Mouse (Mus musculus): ENCODE measurements around the gene Slc25a16. TPM values are rescaled to one million over a fixed set of nuclear protein-coding genes. Genes with fewer than 3 reads are reported as not detected.

Gene Slc25a16
- polyA plus RNA-seq, 1 experiment from 2014 or later = 17.9 TPM

- no peak overlapping the region for H3K27ac ChIP-seq (replicated peaks; ENCODE audit: low read depth, low read length)
- 93% methylated on average over 3 of the region's 3 CpGs for WGBS
- ATAC-seq (ENCODE audit: low FRiP score, low TSS enrichment) = no peak
Observed at GRCm38 (mm10) chr10:62918985-62919384, 1.4 kb upstream of the Slc25a16 start.

DNA sequence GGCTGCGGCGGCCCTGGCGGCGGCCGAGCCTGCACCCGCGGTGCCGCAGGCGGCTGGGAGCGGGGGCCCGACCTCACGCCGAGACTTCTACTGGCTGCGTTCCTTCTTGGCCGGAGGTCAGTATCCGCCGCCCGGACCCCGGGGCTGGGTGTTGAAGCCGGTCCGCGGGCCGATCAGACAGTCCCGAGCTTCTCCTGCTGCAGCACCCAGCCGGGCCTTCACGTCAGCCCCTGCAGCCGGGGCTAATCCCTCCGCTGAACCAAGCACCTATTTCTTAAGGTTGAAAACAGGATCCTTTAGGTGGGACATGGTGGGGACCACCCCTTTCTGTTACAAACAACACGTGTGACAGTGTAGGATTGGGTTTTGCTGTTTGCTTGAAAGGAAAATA, 328 bp downstream of the Slc25a16 start:
- Histone ChIP-seq H3K9ac (replicated peaks; ENCODE audit: low read length) (peak overlapping the region; percentile 95), H3K4me1 (ENCODE audit: control insufficient read depth, insufficient read depth, low read length) (peaks cover 7% of the 10 kb centered on the region), H3K36me3 (ENCODE audit: control insufficient read depth, insufficient read depth, low read length) (no peaks in the 10 kb centered on the region), H3K4me3 (replicated peaks; ENCODE audit: low read depth, low read length) (peak overlapping the region; percentile 92), H3K27ac (replicated peaks; ENCODE audit: low read depth, low read length) (peak overlapping the region; percentile 90), H3K9me3 (ENCODE audit: control insufficient read depth, low read length) (no peaks in the 10 kb centered on the region), H3K4me2 (ENCODE audit: low read length) (peak overlapping the region; percentile 76), H3K27me3 (ENCODE audit: control insufficient read depth, insufficient read depth, low read length) (no peaks in the 10 kb centered on the region)
- ATAC-seq (ENCODE audit: low FRiP score, low TSS enrichment) (peak; percentile 70; the same call in 1 of the 2 replicates), DNase-seq (no peak)
- WGBS = under 1% methylated on average over 29 of the region's 29 CpGs

More at GRCm38 (mm10) chr10:62918985-62919384, 1.4 kb upstream of the Slc25a16 start:
- no peak overlapping the region for H3K4me3 ChIP-seq (replicated peaks; ENCODE audit: low read depth, low read length)
- no peaks in the 10 kb centered on the region for H3K9me3 ChIP-seq (ENCODE audit: control insufficient read depth, low read length)
- no peaks in the 10 kb centered on the region for H3K36me3 ChIP-seq (ENCODE audit: control insufficient read depth, insufficient read depth, low read length)
- H3K27me3 ChIP-seq (ENCODE audit: control insufficient read depth, insufficient read depth, low read length) = no peaks in the 10 kb centered on the region
- H3K4me2 ChIP-seq (ENCODE audit: low read length) = no peak overlapping the region; the same call in 1 of the 2 replicates
- H3K4me1 ChIP-seq (ENCODE audit: control insufficient read depth, insufficient read depth, low read length) = peaks cover 7% of the 10 kb centered on the region
- H3K9ac ChIP-seq (replicated peaks; ENCODE audit: low read length) = no peak overlapping the region
- DNase-seq = no peak

- Histone ChIP-seq H3K9ac (replicated peaks; ENCODE audit: low read length) (no peak overlapping the region), H3K9me3 (ENCODE audit: control insufficient read depth, low read length) (no peaks in the 10 kb centered on the region), H3K4me2 (ENCODE audit: low read length) (no peak overlapping the region), H3K27me3 (ENCODE audit: control insufficient read depth, insufficient read depth, low read length) (no peaks in the 10 kb centered on the region), H3K4me3 (replicated peaks; ENCODE audit: low read depth, low read length) (no peak overlapping the region), H3K4me1 (ENCODE audit: control insufficient read depth, insufficient read depth, low read length) (peaks cover 7% of the 10 kb centered on the region), H3K36me3 (ENCODE audit: control insufficient read depth, insufficient read depth, low read length) (peaks cover 12% of the 10 kb centered on the region), H3K27ac (replicated peaks; ENCODE audit: low read depth, low read length) (no peak overlapping the region)
- DNase-seq (no peak), ATAC-seq (ENCODE audit: low FRiP score, low TSS enrichment) (no peak)
- 88% methylated on average over 4 of the region's 4 CpGs for WGBS
Observed at GRCm38 (mm10) chr10:62924096-62924635, 3.7 kb downstream of the Slc25a16 start.

- no peak overlapping the region for H3K27ac ChIP-seq (replicated peaks; ENCODE audit: low read depth, low read length)
- 93% methylated on average over 1 of the region's 1 CpGs for WGBS
Observed at GRCm38 (mm10) chr10:62932381-62932780, 11.9 kb downstream of the Slc25a16 start.

DNA sequence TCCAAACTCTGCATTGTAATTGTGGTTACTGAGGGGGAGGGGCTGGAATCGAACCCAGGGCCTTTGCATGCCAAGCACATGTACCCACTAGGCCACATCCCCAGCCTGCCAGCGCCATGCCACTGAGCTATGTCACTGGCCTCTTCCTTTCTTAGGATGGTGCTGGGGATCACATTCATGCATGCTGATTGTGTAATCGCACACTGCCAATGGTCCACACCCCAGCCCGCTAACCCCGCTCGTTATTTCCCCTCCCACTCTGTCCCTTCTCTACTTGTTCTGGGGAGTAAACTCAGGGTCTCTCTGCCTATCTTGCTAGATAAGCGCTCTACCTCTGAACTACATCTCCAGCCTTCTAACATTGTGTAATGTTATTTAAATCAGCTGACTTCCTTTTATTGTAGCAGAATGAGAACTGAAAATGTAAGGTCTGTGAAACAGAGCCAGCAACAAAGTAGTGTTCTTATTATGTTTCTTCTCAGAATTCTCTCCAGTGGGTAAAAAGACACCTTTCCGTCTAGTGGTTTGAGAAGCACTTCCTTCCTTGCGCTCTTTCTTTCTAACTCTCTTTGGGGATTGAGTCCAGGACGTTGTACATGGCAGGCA, 24.6 kb downstream of the Slc25a16 start:
- DNase-seq = no peak
- H3K27ac ChIP-seq (replicated peaks; ENCODE audit: low read depth, low read length) = no peak overlapping the region

More at GRCm38 (mm10) chr10:62932381-62932780, 11.9 kb downstream of the Slc25a16 start:
- no peaks in the 10 kb centered on the region for H3K4me1 ChIP-seq (ENCODE audit: control insufficient read depth, insufficient read depth, low read length)
- H3K27me3 ChIP-seq (ENCODE audit: control insufficient read depth, insufficient read depth, low read length) = no peaks in the 10 kb centered on the region
- peaks cover 59% of the 10 kb centered on the region for H3K36me3 ChIP-seq (ENCODE audit: control insufficient read depth, insufficient read depth, low read length)
- H3K4me3 ChIP-seq (replicated peaks; ENCODE audit: low read depth, low read length) = no peak overlapping the region
- ATAC-seq (ENCODE audit: low FRiP score, low TSS enrichment) = no peak
- no peaks in the 10 kb centered on the region for H3K9me3 ChIP-seq (ENCODE audit: control insufficient read depth, low read length)
- no peak overlapping the region for H3K9ac ChIP-seq (replicated peaks; ENCODE audit: low read length)
- DNase-seq = no peak
- no peak overlapping the region for H3K4me2 ChIP-seq (ENCODE audit: low read length)

GRCm38 (mm10) chr10:62946738-62947471, 26.5 kb downstream of the Slc25a16 start, which contains the start of gene Dna2:
Gene Dna2, plus strand, starts transcription at chr10:62947026.
- peak within 1 kb of the TSS; percentile 79 for H3K4me2 ChIP-seq (ENCODE audit: low read length)
- no peaks in the 10 kb centered on the region for H3K27me3 ChIP-seq (ENCODE audit: control insufficient read depth, insufficient read depth, low read length)
- under 1% methylated on average over 68 of the region's 68 CpGs for WGBS
- H3K27ac ChIP-seq (replicated peaks; ENCODE audit: low read depth, low read length) = peak within 1 kb of the TSS; percentile 84
- H3K9me3 ChIP-seq (ENCODE audit: control insufficient read depth, low read length) = no peaks in the 10 kb centered on the region
- peaks cover 33% of the 10 kb centered on the region for H3K36me3 ChIP-seq (ENCODE audit: control insufficient read depth, insufficient read depth, low read length)
- H3K9ac ChIP-seq (replicated peaks; ENCODE audit: low read length) = peak within 1 kb of the TSS; percentile 72
- ATAC-seq (ENCODE audit: low FRiP score, low TSS enrichment) (peak; percentile 88), DNase-seq (peak; percentile 94)
- no peaks in the 10 kb centered on the region for H3K4me1 ChIP-seq (ENCODE audit: control insufficient read depth, insufficient read depth, low read length)
- peak within 1 kb of the TSS; percentile 65 for H3K4me3 ChIP-seq (replicated peaks; ENCODE audit: low read depth, low read length)

More for the DNA sequence above, 24.6 kb downstream of the Slc25a16 start:
- Histone ChIP-seq H3K4me2 (ENCODE audit: low read length) (no peak overlapping the region), H3K27me3 (ENCODE audit: control insufficient read depth, insufficient read depth, low read length) (no peaks in the 10 kb centered on the region), H3K36me3 (ENCODE audit: control insufficient read depth, insufficient read depth, low read length) (peaks cover 41% of the 10 kb centered on the region), H3K4me1 (ENCODE audit: control insufficient read depth, insufficient read depth, low read length) (no peaks in the 10 kb centered on the region), H3K9me3 (ENCODE audit: control insufficient read depth, low read length) (no peaks in the 10 kb centered on the region), H3K4me3 (replicated peaks; ENCODE audit: low read depth, low read length) (no peak overlapping the region), H3K9ac (replicated peaks; ENCODE audit: low read length) (no peak overlapping the region)
- 90% methylated on average over 10 of the region's 10 CpGs for WGBS
- no peak for ATAC-seq (ENCODE audit: low FRiP score, low TSS enrichment)

DNA sequence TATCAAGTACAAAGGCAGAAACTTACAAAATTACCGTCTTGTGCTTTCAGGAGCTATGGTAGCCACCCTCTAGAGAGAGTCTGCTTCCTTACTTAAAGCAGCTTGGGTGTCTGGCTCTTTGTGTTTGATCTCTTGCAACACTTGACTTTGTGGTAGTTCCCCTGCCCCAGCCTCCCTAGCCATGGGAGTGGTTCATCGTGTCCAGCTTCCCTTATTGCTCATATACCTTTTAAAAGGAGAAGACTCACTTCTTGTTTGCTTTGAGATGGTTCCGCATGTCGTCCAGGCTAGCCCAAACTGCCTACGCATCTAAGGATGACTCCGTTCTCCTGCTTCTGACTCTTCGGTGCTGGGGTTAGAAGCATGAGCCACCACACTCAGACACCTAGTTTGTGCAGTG, 28.1 kb downstream of the Slc25a16 start:
- H3K4me1 ChIP-seq (ENCODE audit: control insufficient read depth, insufficient read depth, low read length) = no peaks in the 10 kb centered on the region
- peaks cover 17% of the 10 kb centered on the region for H3K36me3 ChIP-seq (ENCODE audit: control insufficient read depth, insufficient read depth, low read length)
- DNase-seq (no peak), ATAC-seq (ENCODE audit: low FRiP score, low TSS enrichment) (no peak)
- H3K9ac ChIP-seq (replicated peaks; ENCODE audit: low read length) = no peak overlapping the region
- no peaks in the 10 kb centered on the region for H3K27me3 ChIP-seq (ENCODE audit: control insufficient read depth, insufficient read depth, low read length)
- H3K27ac ChIP-seq (replicated peaks; ENCODE audit: low read depth, low read length) = no peak overlapping the region
- 98% methylated on average over 7 of the region's 7 CpGs for WGBS
- H3K4me2 ChIP-seq (ENCODE audit: low read length) = no peak overlapping the region
- no peaks in the 10 kb centered on the region for H3K9me3 ChIP-seq (ENCODE audit: control insufficient read depth, low read length)
- no peak overlapping the region for H3K4me3 ChIP-seq (replicated peaks; ENCODE audit: low read depth, low read length)

GRCm38 (mm10) chr10:62963956-62964355, 43.5 kb downstream of the Slc25a16 start:
- 96% methylated on average over 7 of the region's 7 CpGs for WGBS
- no peak for DNase-seq

More at GRCm38 (mm10) chr10:62963956-62964355, 43.5 kb downstream of the Slc25a16 start:
- Histone ChIP-seq H3K9ac (replicated peaks; ENCODE audit: low read length) (no peak overlapping the region), H3K27me3 (ENCODE audit: control insufficient read depth, insufficient read depth, low read length) (no peaks in the 10 kb centered on the region), H3K9me3 (ENCODE audit: control insufficient read depth, low read length) (no peaks in the 10 kb centered on the region), H3K27ac (replicated peaks; ENCODE audit: low read depth, low read length) (no peak overlapping the region), H3K4me1 (ENCODE audit: control insufficient read depth, insufficient read depth, low read length) (no peaks in the 10 kb centered on the region), H3K4me2 (ENCODE audit: low read length) (no peak overlapping the region), H3K4me3 (replicated peaks; ENCODE audit: low read depth, low read length) (no peak overlapping the region), H3K36me3 (ENCODE audit: control insufficient read depth, insufficient read depth, low read length) (peaks cover 78% of the 10 kb centered on the region)
- ATAC-seq (ENCODE audit: low FRiP score, low TSS enrichment) = no peak
